Mouse (Mus musculus): ENCODE measurements around the gene Fgr. TPM values are rescaled to one million over a fixed set of nuclear protein-coding genes. Genes with fewer than 3 reads are reported as not detected.

Fgr gene
- total and polyA plus RNA-seq, 3 experiments: 0.05 TPM; not detected in 2

- peaks cover 23% of the 10 kb centered on the region for H3K4me1 ChIP-seq (ENCODE audit: insufficient read depth, low read depth, low read length)
Measured at GRCm38 (mm10) chr4:133028875-133029274, 55.0 kb downstream of the Fgr start.

DNA sequence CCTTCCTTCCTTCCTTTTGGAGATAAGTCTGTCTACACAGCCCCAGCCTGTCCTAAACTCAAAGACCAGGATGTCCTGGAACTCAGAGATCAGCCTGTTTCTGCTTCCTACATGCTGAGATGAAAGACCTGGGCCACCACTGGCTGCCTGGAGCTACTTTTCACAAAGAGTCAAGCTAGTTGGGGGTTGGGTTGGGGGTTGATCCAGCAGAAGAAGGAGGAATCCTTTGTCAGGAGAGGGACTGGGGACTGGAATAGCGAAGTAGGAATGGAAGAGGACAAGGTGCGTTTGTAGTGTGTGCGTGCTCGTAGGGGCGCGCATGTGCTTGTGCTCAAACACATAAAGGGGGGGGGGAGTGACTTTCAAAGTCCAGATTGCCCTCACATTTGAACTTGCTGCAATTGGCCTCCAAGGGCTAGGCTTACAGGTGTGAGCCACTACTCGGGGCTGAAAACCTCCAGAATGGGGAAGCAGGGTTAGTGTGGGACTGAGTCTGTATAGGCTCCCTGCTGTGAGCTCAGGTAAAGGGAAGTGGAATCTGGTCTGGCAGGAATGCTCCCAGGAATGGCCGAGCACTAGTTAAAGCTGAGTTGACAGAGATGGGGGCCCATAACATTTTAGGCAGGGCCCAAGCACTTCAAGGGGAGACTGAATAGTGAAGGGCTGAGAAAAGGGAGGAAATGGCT is 58.7 kb downstream of the Fgr start:
- Histone ChIP-seq H3K4me1 (ENCODE audit: insufficient read depth, low read depth, low read length) (peaks cover 5% of the 10 kb centered on the region; the same call in 1 of the 2 replicates), H3K9me3 (replicated peaks) (no peaks in the 10 kb centered on the region), H3K4me3 (ENCODE audit: low read depth, low read length) (no peak overlapping the region), H3K36me3 (replicated peaks) (peaks cover 41% of the 10 kb centered on the region), H3K27me3 (ENCODE audit: insufficient read depth, low read length) (peaks cover 26% of the 10 kb centered on the region; the same call in 1 of the 2 replicates)
- ATAC-seq (ENCODE audit: extremely low read depth, insufficient number of reproducible peaks, low FRiP score, poor library complexity, severe bottlenecking) (no peak), DNase-seq (ENCODE audit: low spot score) (no peak)
- TF ChIP-seq POLR2AphosphoS5 (IDR thresholded peaks at IDR 0.05; ENCODE audit: insufficient replicate concordance, low read depth, low read length) (no peak), GATA2 (IDR thresholded peaks at IDR 0.05; ENCODE audit: borderline replicate concordance, low read depth, low read length) (no peak), CTCF (IDR thresholded peaks at IDR 0.05; ENCODE audit: low read depth, low read length) (no peak), TAL1 (conservative IDR thresholded peaks at IDR 0.05; ENCODE audit: low read depth, low read length) (no peak), GATA1 (IDR thresholded peaks at IDR 0.05; ENCODE audit: borderline replicate concordance, low read length) (no peak)

More at GRCm38 (mm10) chr4:133028875-133029274, 55.0 kb downstream of the Fgr start:
- Histone ChIP-seq H3K36me3 (replicated peaks) (peaks cover 57% of the 10 kb centered on the region), H3K27me3 (ENCODE audit: insufficient read depth, low read length) (peaks cover 6% of the 10 kb centered on the region; the same call in 1 of the 2 replicates), H3K9me3 (replicated peaks) (no peaks in the 10 kb centered on the region), H3K4me3 (ENCODE audit: low read depth, low read length) (no peak overlapping the region)
- TF ChIP-seq GATA2 (IDR thresholded peaks at IDR 0.05; ENCODE audit: borderline replicate concordance, low read depth, low read length) (no peak), GATA1 (IDR thresholded peaks at IDR 0.05; ENCODE audit: borderline replicate concordance, low read length) (no peak), TAL1 (conservative IDR thresholded peaks at IDR 0.05; ENCODE audit: low read depth, low read length) (no peak), POLR2AphosphoS5 (IDR thresholded peaks at IDR 0.05; ENCODE audit: insufficient replicate concordance, low read depth, low read length) (no peak), CTCF (IDR thresholded peaks at IDR 0.05; ENCODE audit: low read depth, low read length) (no peak)
- ATAC-seq (ENCODE audit: extremely low read depth, insufficient number of reproducible peaks, low FRiP score, poor library complexity, severe bottlenecking) (no peak), DNase-seq (ENCODE audit: low spot score) (no peak)

DNA sequence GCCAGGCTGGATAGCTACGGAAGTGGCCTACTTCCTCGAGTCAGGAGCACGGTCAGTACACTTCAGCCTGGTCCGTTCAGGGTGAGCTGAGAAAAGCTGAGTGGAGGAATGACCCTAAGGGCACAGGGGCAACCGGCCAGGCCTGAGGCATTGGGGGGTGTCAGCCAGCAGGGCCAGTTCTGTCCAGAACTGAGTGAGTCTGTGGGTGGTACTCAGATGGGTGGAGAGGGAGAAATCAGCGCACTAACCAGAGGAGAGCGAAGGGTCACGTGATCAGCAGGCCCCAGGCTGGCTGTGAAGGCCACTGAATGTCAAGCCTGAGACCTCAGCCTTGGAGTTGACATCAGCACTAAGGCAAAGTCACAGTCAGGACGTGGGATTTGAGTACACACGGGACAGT is 60.6 kb downstream of the Fgr start:
- peaks cover 26% of the 10 kb centered on the region for H3K36me3 ChIP-seq (replicated peaks)
- peaks cover 11% of the 10 kb centered on the region for H3K9me3 ChIP-seq (replicated peaks)
- no peak for TF ChIP-seq TAL1 (conservative IDR thresholded peaks at IDR 0.05; ENCODE audit: low read depth, low read length)
- TF ChIP-seq GATA1 (IDR thresholded peaks at IDR 0.05; ENCODE audit: borderline replicate concordance, low read length): no peak
- no peak for TF ChIP-seq POLR2AphosphoS5 (IDR thresholded peaks at IDR 0.05; ENCODE audit: insufficient replicate concordance, low read depth, low read length)
- no peak for TF ChIP-seq GATA2 (IDR thresholded peaks at IDR 0.05; ENCODE audit: borderline replicate concordance, low read depth, low read length)
- TF ChIP-seq CTCF (IDR thresholded peaks at IDR 0.05; ENCODE audit: low read depth, low read length): no peak
- no peak for ATAC-seq (ENCODE audit: extremely low read depth, insufficient number of reproducible peaks, low FRiP score, poor library complexity, severe bottlenecking)
- peaks cover 34% of the 10 kb centered on the region; the same call in 1 of the 2 replicates for H3K27me3 ChIP-seq (ENCODE audit: insufficient read depth, low read length)
- no peak overlapping the region for H3K4me3 ChIP-seq (ENCODE audit: low read depth, low read length)
- DNase-seq (ENCODE audit: low spot score): no peak
- peaks cover 16% of the 10 kb centered on the region; the same call in 1 of the 2 replicates for H3K4me1 ChIP-seq (ENCODE audit: insufficient read depth, low read depth, low read length)

GRCm38 (mm10) chr4:133035446-133035845 is 61.6 kb downstream of the Fgr start:
- no peak for ATAC-seq (ENCODE audit: extremely low read depth, insufficient number of reproducible peaks, low FRiP score, poor library complexity, severe bottlenecking)
- H3K36me3 ChIP-seq (replicated peaks): peaks cover 21% of the 10 kb centered on the region
- H3K4me3 ChIP-seq (ENCODE audit: low read depth, low read length): no peak overlapping the region
- DNase-seq (ENCODE audit: low spot score): no peak
- peaks cover 12% of the 10 kb centered on the region for H3K9me3 ChIP-seq (replicated peaks)
- TF ChIP-seq CTCF (IDR thresholded peaks at IDR 0.05; ENCODE audit: low read depth, low read length) (no peak), TAL1 (conservative IDR thresholded peaks at IDR 0.05; ENCODE audit: low read depth, low read length) (no peak), GATA1 (IDR thresholded peaks at IDR 0.05; ENCODE audit: borderline replicate concordance, low read length) (no peak), POLR2AphosphoS5 (IDR thresholded peaks at IDR 0.05; ENCODE audit: insufficient replicate concordance, low read depth, low read length) (no peak), GATA2 (IDR thresholded peaks at IDR 0.05; ENCODE audit: borderline replicate concordance, low read depth, low read length) (no peak)
- H3K27me3 ChIP-seq (ENCODE audit: insufficient read depth, low read length): peaks cover 43% of the 10 kb centered on the region
- peaks cover 17% of the 10 kb centered on the region; the same call in 1 of the 2 replicates for H3K4me1 ChIP-seq (ENCODE audit: insufficient read depth, low read depth, low read length)

DNA sequence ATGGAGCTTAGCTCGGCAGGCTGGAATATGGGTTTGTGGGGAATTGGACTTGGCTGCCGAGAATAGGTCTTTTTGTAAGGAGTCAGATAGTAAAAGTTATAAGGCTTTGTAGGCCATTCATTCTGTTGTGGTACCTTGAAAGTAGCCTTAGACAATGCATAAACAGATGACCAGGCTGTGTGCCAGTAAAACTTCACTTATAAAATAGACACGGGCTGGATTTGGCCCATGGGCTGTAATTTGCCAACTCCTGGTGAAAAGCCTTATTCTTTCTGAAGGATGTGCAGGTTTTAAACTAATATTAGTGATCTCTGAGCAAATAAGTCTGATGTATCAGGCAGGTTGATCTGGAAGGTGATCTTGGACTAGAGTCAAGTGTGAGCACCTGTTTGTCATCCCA is 62.1 kb downstream of the Fgr start:
- no peak for DNase-seq (ENCODE audit: low spot score)
- ATAC-seq (ENCODE audit: extremely low read depth, insufficient number of reproducible peaks, low FRiP score, poor library complexity, severe bottlenecking): no peak
- H3K9me3 ChIP-seq (replicated peaks): peaks cover 12% of the 10 kb centered on the region
- H3K4me1 ChIP-seq (ENCODE audit: insufficient read depth, low read depth, low read length): peaks cover 17% of the 10 kb centered on the region; the same call in 1 of the 2 replicates
- no peak for TF ChIP-seq GATA1 (IDR thresholded peaks at IDR 0.05; ENCODE audit: borderline replicate concordance, low read length)
- no peak for TF ChIP-seq TAL1 (conservative IDR thresholded peaks at IDR 0.05; ENCODE audit: low read depth, low read length)
- no peak for TF ChIP-seq POLR2AphosphoS5 (IDR thresholded peaks at IDR 0.05; ENCODE audit: insufficient replicate concordance, low read depth, low read length)
- no peak for TF ChIP-seq GATA2 (IDR thresholded peaks at IDR 0.05; ENCODE audit: borderline replicate concordance, low read depth, low read length)
- TF ChIP-seq CTCF (IDR thresholded peaks at IDR 0.05; ENCODE audit: low read depth, low read length): no peak
- H3K27me3 ChIP-seq (ENCODE audit: insufficient read depth, low read length): peaks cover 47% of the 10 kb centered on the region
- no peak overlapping the region for H3K4me3 ChIP-seq (ENCODE audit: low read depth, low read length)
- peaks cover 21% of the 10 kb centered on the region for H3K36me3 ChIP-seq (replicated peaks)

GRCm38 (mm10) chr4:133037293-133037692 is 63.4 kb downstream of the Fgr start:
- peaks cover 18% of the 10 kb centered on the region for H3K36me3 ChIP-seq (replicated peaks)

More at GRCm38 (mm10) chr4:133037293-133037692, 63.4 kb downstream of the Fgr start:
- DNase-seq (ENCODE audit: low spot score) (no peak), ATAC-seq (ENCODE audit: extremely low read depth, insufficient number of reproducible peaks, low FRiP score, poor library complexity, severe bottlenecking) (no peak)
- H3K4me1 ChIP-seq (ENCODE audit: insufficient read depth, low read depth, low read length): peaks cover 17% of the 10 kb centered on the region; the same call in 1 of the 2 replicates
- H3K27me3 ChIP-seq (ENCODE audit: insufficient read depth, low read length): peaks cover 56% of the 10 kb centered on the region
- TF ChIP-seq GATA1 (IDR thresholded peaks at IDR 0.05; ENCODE audit: borderline replicate concordance, low read length) (no peak), POLR2AphosphoS5 (IDR thresholded peaks at IDR 0.05; ENCODE audit: insufficient replicate concordance, low read depth, low read length) (no peak), TAL1 (conservative IDR thresholded peaks at IDR 0.05; ENCODE audit: low read depth, low read length) (no peak), GATA2 (IDR thresholded peaks at IDR 0.05; ENCODE audit: borderline replicate concordance, low read depth, low read length) (no peak), CTCF (IDR thresholded peaks at IDR 0.05; ENCODE audit: low read depth, low read length) (no peak)
- peaks cover 12% of the 10 kb centered on the region for H3K9me3 ChIP-seq (replicated peaks)
- no peak overlapping the region for H3K4me3 ChIP-seq (ENCODE audit: low read depth, low read length)

Data from G1E (cell line).